Comparison of ENCODE assay signal across 16 mouse cellular contexts in the genomic region with DNA sequence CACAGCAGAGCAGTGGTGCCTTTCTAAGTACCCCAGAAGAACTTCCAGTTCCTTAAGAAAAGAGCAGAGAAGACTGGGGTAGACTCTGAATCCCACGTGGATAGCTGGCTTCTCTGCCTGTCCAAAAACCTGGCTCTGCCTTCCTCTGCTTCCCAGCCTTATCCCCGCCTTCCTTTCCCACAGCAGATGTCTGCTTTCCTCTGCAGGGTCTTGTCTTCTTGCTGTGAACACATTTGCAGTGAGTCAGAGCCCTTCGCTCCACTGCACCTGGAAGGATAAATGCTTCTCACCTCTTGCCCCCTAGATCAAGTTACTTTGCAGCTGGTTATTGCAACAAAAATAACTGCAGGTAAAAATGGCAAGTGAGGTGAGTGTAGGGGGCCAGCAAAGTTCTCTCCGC.
"Had no signal": no experiment of that assay in that cellular context is flagged by ENCODE, and none has a peak within 500 bp of the region (broad histone marks: within the 10 kb centered on the region; RNA-seq: fewer than 3 reads in every experiment).

No protein-coding gene starts in this region.

- H3K9ac ChIP-seq: intestine, embryonic 15.5 days; limb, embryonic 12.5 days; liver, embryonic 13.5 days; midbrain, embryonic 12.5 days; neural tube, embryonic 13.5 days; stomach, embryonic 15.5 days had no signal

- DNase-seq: kidney, adult 18-20 months; kidney, postnatal 10 days; kidney, postnatal 4 days; layer of hippocampus, postnatal 36 days; liver; liver, embryonic 13.5 days; lung, adult 18-20 months; retina, postnatal 1 day; spleen, adult 18-20 months; thymus, postnatal 4 days had no signal

- ATAC-seq: intestine, embryonic 15.5 days; midbrain, embryonic 16.5 days had no signal

- H3K4me3 ChIP-seq: intestine, embryonic 15.5 days; limb, embryonic 12.5 days; liver, embryonic 13.5 days; midbrain, embryonic 12.5 days; neural tube, embryonic 13.5 days; stomach, embryonic 15.5 days had no signal

- H3K4me2 ChIP-seq: intestine, embryonic 15.5 days; limb, embryonic 12.5 days; liver, embryonic 13.5 days; midbrain, embryonic 12.5 days; neural tube, embryonic 13.5 days; stomach, embryonic 15.5 days had no signal

- H3K9me3 ChIP-seq: intestine, embryonic 15.5 days; limb, embryonic 12.5 days; liver, embryonic 13.5 days; midbrain, embryonic 12.5 days; neural tube, embryonic 13.5 days; stomach, embryonic 15.5 days had no signal

- H3K36me3 ChIP-seq: intestine, embryonic 15.5 days; limb, embryonic 12.5 days; liver, embryonic 13.5 days; midbrain, embryonic 12.5 days; neural tube, embryonic 13.5 days; stomach, embryonic 15.5 days had no signal

- H3K27me3 ChIP-seq: intestine, embryonic 15.5 days; liver, embryonic 13.5 days; midbrain, embryonic 12.5 days; neural tube, embryonic 13.5 days; stomach, embryonic 15.5 days had no signal

- H3K4me1 ChIP-seq: intestine, embryonic 15.5 days; limb, embryonic 12.5 days; liver, embryonic 13.5 days; stomach, embryonic 15.5 days had no signal

- H3K27ac ChIP-seq: intestine, embryonic 15.5 days; limb, embryonic 12.5 days; liver, embryonic 13.5 days; midbrain, embryonic 12.5 days; neural tube, embryonic 13.5 days; stomach, embryonic 15.5 days had no signal
